Comparison of ENCODE assay signal across 11 mouse cellular contexts in the genomic region with DNA sequence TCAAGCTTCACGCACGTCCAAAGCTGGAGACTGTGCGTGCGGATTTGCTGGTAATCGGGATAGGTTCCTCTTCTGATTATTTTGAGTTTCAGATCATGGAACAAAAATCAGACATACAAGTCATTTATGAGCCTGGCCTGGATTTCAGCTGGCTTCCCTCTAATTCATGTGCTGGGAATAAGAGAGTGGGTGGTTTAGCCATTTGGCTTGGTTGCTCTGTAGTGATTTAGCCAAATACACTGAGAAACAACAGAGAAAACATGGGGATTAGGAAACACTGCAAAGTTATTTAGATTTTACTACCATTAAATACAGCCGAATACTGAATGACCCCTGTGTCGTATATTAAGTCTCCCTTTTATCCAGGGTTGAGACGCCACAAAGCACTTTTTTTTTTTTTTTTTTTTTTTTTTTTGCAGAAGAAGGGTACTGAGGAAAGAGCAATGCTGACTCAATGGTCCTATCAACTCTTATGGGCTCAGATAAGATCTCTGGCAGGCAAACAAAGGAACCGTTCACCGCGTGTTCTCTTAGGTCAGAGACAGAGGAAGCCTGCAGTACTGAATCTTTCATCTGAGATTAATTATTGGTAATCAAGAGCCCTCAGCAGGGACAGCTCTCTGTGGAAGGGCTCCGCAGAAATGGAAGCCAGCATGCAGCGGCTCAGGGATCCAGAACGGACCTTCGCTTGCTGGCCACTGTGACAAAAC. TPM values are rescaled to one million over a fixed set of nuclear protein-coding genes. Genes with fewer than 3 reads are reported as not detected.
DNase-seq lines count a peak whose midpoint lies in the region; ATAC-seq lines count a peak whose summit lies in the region.
"Had no signal": no experiment of that assay in that cellular context is flagged by ENCODE, and none has a peak within 500 bp of the region (broad histone marks: within the 10 kb centered on the region; RNA-seq: fewer than 3 reads in every experiment).

No protein-coding gene starts in this region.

- WGBS in kidney, embryonic 15.5 days = 43% methylated on average over 15 of the region's 15 CpGs
- WGBS in intestine, embryonic 15.5 days = 67% methylated on average over 15 of the region's 15 CpGs

- no peaks in the 10 kb centered on the region for H3K27me3 ChIP-seq in kidney, embryonic 15.5 days
- H3K27me3 ChIP-seq in intestine, embryonic 15.5 days (replicated peaks) = no peaks in the 10 kb centered on the region
- H3K27me3 ChIP-seq: embryonic facial prominence, embryonic 13.5 days had no signal

- H3K36me3 ChIP-seq in kidney, embryonic 15.5 days = peaks cover 24% of the 10 kb centered on the region
- H3K36me3 ChIP-seq in intestine, embryonic 15.5 days = 0 out of 2 replicates have a peak, but pooled peaks cover 2% of the 10 kb centered on the region

- peak overlapping the region; percentile 17; the same call in 1 of the 2 replicates for H3K4me2 ChIP-seq in kidney, embryonic 15.5 days
- H3K4me2 ChIP-seq in intestine, embryonic 15.5 days (replicated peaks) = no peak overlapping the region
- H3K4me2 ChIP-seq: embryonic facial prominence, embryonic 13.5 days; midbrain, embryonic 11.5 days had no signal

- H3K4me1 ChIP-seq in kidney, embryonic 15.5 days = peaks cover 29% of the 10 kb centered on the region
- H3K4me1 ChIP-seq in intestine, embryonic 15.5 days (replicated peaks) = no peaks in the 10 kb centered on the region

- H3K27ac ChIP-seq in kidney, embryonic 15.5 days = peak overlapping the region; percentile 82
- H3K27ac ChIP-seq in intestine, embryonic 15.5 days = no peak overlapping the region
- H3K27ac ChIP-seq: embryonic facial prominence, embryonic 13.5 days; liver, embryonic 14.5 days had no signal

- no peak overlapping the region for H3K9ac ChIP-seq in kidney, embryonic 15.5 days
- H3K9ac ChIP-seq in intestine, embryonic 15.5 days = no peak overlapping the region
- H3K9ac ChIP-seq: embryonic facial prominence, embryonic 13.5 days; liver, embryonic 14.5 days had no signal

- ATAC-seq in kidney, embryonic 15.5 days (replicated peaks; ENCODE audit: low FRiP score) = no peak; the same call in 1 of the 2 replicates
- no peak for ATAC-seq in intestine, embryonic 15.5 days

- peak; percentile 25 for DNase-seq in adrenal gland, postnatal 14 days
- DNase-seq in adrenal gland, postnatal 25 days = no peak
- DNase-seq in kidney, adult 8-10 months = no peak
- DNase-seq in urinary bladder, postnatal 25 days (ENCODE audit: low spot score) = peak; percentile 20
- DNase-seq in urinary bladder, postnatal 10 days (ENCODE audit: low spot score) = no peak
- no peak for DNase-seq in spleen, adult 12 weeks (ENCODE audit: low spot score)

- H3K9me3 ChIP-seq in kidney, embryonic 15.5 days (replicated peaks) = no peaks in the 10 kb centered on the region
- H3K9me3 ChIP-seq in intestine, embryonic 15.5 days = no peaks in the 10 kb centered on the region
- H3K9me3 ChIP-seq: embryonic facial prominence, embryonic 13.5 days had no signal

- H3K4me3 ChIP-seq in kidney, embryonic 15.5 days (replicated peaks) = no peak overlapping the region
- no peak overlapping the region for H3K4me3 ChIP-seq in intestine, embryonic 15.5 days (replicated peaks)
- H3K4me3 ChIP-seq: embryonic facial prominence, embryonic 13.5 days had no signal

RNA-seq across cellular contexts. Expression of a gene that starts 44.7 kb away (rescaled TPM):
- total RNA-seq in adrenal gland, postnatal 14 days (2021) = 72.6 and 73.7 TPM in 2 replicates
- total RNA-seq in adrenal gland, postnatal 25 days (2021) = 60.4 and 77.0 TPM in 2 replicates
- 132 and 140 TPM in 2 replicates for polyA plus RNA-seq in kidney, embryonic 15.5 days (2015; fragmentation: Nextera tagmentation; extraction: Ambion mirVana)
- polyA plus RNA-seq in intestine, embryonic 15.5 days (2015; fragmentation: Nextera tagmentation; extraction: Ambion mirVana) = 85.6 and 92.2 TPM in 2 replicates

Comparison
In these comparisons a context has a peak if more than half of its experiments do, and no peak if none do; other contexts are left out.
1. DNase-seq: peak in adrenal gland, postnatal 14 days (single experiment) and urinary bladder, postnatal 25 days (single experiment); none in adrenal gland, postnatal 25 days (single experiment), kidney, adult 8-10 months (0 of 2), urinary bladder, postnatal 10 days (single experiment) and spleen, adult 12 weeks (single experiment).